Mouse (Mus musculus) MEL (cell line): ENCODE measurements at regions not wholly inside any gene's neighbourhood (a gene's known extent, or its start where the extent isn't known, plus 50 kb on each side); places are given as distances from the start of the nearest gene placed in this dataset.

Source experiments
- BHLHE40 ChIP-seq: IDR thresholded peaks from 2 replicates; pipeline ENCODE4 v1.6.1; 2012; ENCODE audit warnings: low read depth, mild to moderate bottlenecking, inconsistent platforms, low read length, improper control_type of control experiment, borderline replicate concordance
- CTCF ChIP-seq, 3 experiments: IDR thresholded peaks in 2 of 3; conservative IDR thresholded peaks in 1 of 3; 2 replicates each; pipeline ENCODE4 v1.5.1; 2011 to 2012; ENCODE audit warnings: low read length in 3 of 3, low read depth in 2 of 3, mild to moderate bottlenecking in 2 of 3, improper control_type of control experiment in 1 of 3, inconsistent platforms in 1 of 3, mixed read lengths in 1 of 3, moderate library complexity in 1 of 3; ENCODE audit not compliant: control insufficient read depth in 1 of 3, insufficient read depth in 1 of 3, poor library complexity in 1 of 3, severe bottlenecking in 1 of 3
- GABPA ChIP-seq: IDR thresholded peaks from 2 replicates; pipeline ENCODE4 v1.6.1; 2012; ENCODE audit warnings: low read depth, mild to moderate bottlenecking, inconsistent platforms, low read length, improper control_type of control experiment, moderate library complexity
- JUND ChIP-seq: IDR thresholded peaks from 2 replicates; pipeline ENCODE4 v1.6.1; 2011; ENCODE audit warnings: low read depth, mild to moderate bottlenecking, improper control_type of control experiment, low read length
- MYB ChIP-seq: IDR thresholded peaks from 2 replicates; pipeline ENCODE4 v1.6.1; 2011; ENCODE audit warnings: mild to moderate bottlenecking, low read depth, low read length, improper control_type of control experiment
- NRF1 ChIP-seq: IDR thresholded peaks from 2 replicates; pipeline ENCODE4 v1.6.1; 2014; ENCODE audit warnings: low read depth, mild to moderate bottlenecking, inconsistent platforms, low read length, improper control_type of control experiment, moderate library complexity; ENCODE audit not compliant: poor library complexity, insufficient read depth, severe bottlenecking
- POLR2A ChIP-seq, 2 experiments: IDR thresholded peaks; 2 replicates each; pipeline ENCODE4 v1.6.1; 2011 to 2012; ENCODE audit warnings: low read length in 2 of 2, mild to moderate bottlenecking in 2 of 2, control low read depth in 1 of 2, improper control_type of control experiment in 1 of 2, low read depth in 1 of 2, moderate library complexity in 1 of 2; ENCODE audit not compliant: control insufficient read depth in 1 of 2, insufficient read depth in 1 of 2, poor library complexity in 1 of 2
- SIN3A ChIP-seq: IDR thresholded peaks from 2 replicates; pipeline ENCODE4 v1.6.1; 2012; ENCODE audit warnings: low read length, improper control_type of control experiment, inconsistent platforms
- UBTF ChIP-seq: IDR thresholded peaks from 2 replicates; pipeline ENCODE4 v1.6.1; 2012; ENCODE audit warnings: low read depth, mild to moderate bottlenecking, inconsistent platforms, low read length, improper control_type of control experiment, moderate library complexity, borderline replicate concordance; ENCODE audit not compliant: insufficient read depth
- USF1 ChIP-seq: IDR thresholded peaks from 2 replicates; pipeline ENCODE4 v1.6.1; 2014; ENCODE audit warnings: low read depth, mild to moderate bottlenecking, inconsistent platforms, low read length, improper control_type of control experiment, moderate library complexity

DNA sequence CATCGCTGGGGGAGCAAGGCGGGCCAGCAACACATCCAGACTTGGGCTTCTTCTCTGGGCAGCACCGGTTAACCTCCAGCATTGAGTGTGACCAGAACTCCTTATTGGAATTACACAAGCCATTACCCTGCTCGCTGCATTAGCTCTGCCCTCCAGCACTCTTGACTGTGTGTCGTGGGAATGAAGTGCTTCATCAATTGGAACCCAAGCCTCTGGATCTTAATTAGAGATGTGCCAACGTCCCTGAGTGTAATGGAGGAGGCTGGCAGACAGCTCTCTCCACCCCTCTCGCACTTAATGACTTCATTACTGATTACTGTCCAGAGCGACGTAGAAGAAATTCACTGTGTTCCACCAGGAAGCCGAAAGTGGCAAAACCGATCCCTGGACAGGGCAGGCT, 240.6 kb downstream of the Cdh26 start:
- TF ChIP-seq POLR2A (IDR thresholded peaks at IDR 0.05; ENCODE audit: control insufficient read depth in 1 of 2, insufficient read depth in 1 of 2, low read depth in 1 of 2, low read length in 2 of 2, poor library complexity in 1 of 2) (no peak), CTCF (IDR thresholded peaks at IDR 0.05 in 2 of 3, conservative IDR thresholded peaks at IDR 0.05 in 1 of 3; ENCODE audit: control insufficient read depth in 1 of 3, insufficient read depth in 1 of 3, low read depth in 2 of 3, low read length in 3 of 3, poor library complexity in 1 of 3, severe bottlenecking in 1 of 3) (no peak), GABPA (no peak), USF1 (no peak), SIN3A (no peak), NRF1 (no peak), BHLHE40 (no peak), MYB (no peak), UBTF (no peak), JUND (no peak)
